In genomic region chr8:105453296-105453695, GRCm38 (mm10) we compare ENCODE assay signal across 15 mouse cellular contexts. TPM values are rescaled to one million over a fixed set of nuclear protein-coding genes. Genes with fewer than 3 reads are reported as not detected.
A peak's percentile ranks its signal among the peaks of the same experiment; 100 is the strongest.
DNase-seq lines count a peak whose midpoint lies in the region; ATAC-seq lines count a peak whose summit lies in the region.
"Had no signal": no experiment of that assay in that cellular context is flagged by ENCODE, and none has a peak within 500 bp of the region (broad histone marks: within the 10 kb centered on the region; RNA-seq: fewer than 3 reads in every experiment).

No protein-coding gene starts in this region.

- H3K27me3 ChIP-seq in liver, embryonic 12.5 days (replicated peaks) = peaks cover 28% of the 10 kb centered on the region
- no peaks in the 10 kb centered on the region; the same call in 1 of the 2 replicates for H3K27me3 ChIP-seq in kidney, embryonic 16.5 days (ENCODE audit: insufficient read depth, low read length)
- H3K27me3 ChIP-seq: limb, embryonic 15.5 days had no signal

- peak; percentile 88 for DNase-seq in heart, adult 11 months
- DNase-seq in heart, adult 8-10 months (ENCODE audit: low spot score) = no peak
- DNase-seq in liver (no peak), MN1 (ENCODE audit: low spot score) (peak; percentile 49)
- no peak for DNase-seq in spleen, postnatal 14 days (ENCODE audit: low spot score in 2 of 2)
- DNase-seq: kidney, adult 8-10 months; layer of hippocampus, postnatal 36 days; midbrain, embryonic 14.5 days had no signal

- no peaks in the 10 kb centered on the region for H3K36me3 ChIP-seq in liver, embryonic 12.5 days
- H3K36me3 ChIP-seq in kidney, embryonic 16.5 days (ENCODE audit: insufficient read depth, low read length) = no peaks in the 10 kb centered on the region
- H3K36me3 ChIP-seq: limb, embryonic 15.5 days had no signal

- no peak overlapping the region for H3K4me3 ChIP-seq in liver, embryonic 12.5 days
- H3K4me3 ChIP-seq in kidney, embryonic 16.5 days (ENCODE audit: low read length) = no peak overlapping the region
- H3K4me3 ChIP-seq: erythroblast, embryonic 14.5 days; limb, embryonic 15.5 days had no signal

- H3K9ac ChIP-seq in liver, embryonic 12.5 days = no peak overlapping the region
- H3K9ac ChIP-seq in kidney, embryonic 16.5 days (replicated peaks; ENCODE audit: low read length) = no peak overlapping the region
- H3K9ac ChIP-seq: limb, embryonic 15.5 days had no signal

- 64% methylated on average over 5 of the region's 5 CpGs for WGBS in liver, embryonic 12.5 days (ENCODE audit: insufficient replicate concordance)
- 60% methylated on average over 5 of the region's 5 CpGs for WGBS in kidney, embryonic 16.5 days

- H3K27ac ChIP-seq in liver, embryonic 12.5 days = 0 out of 2 replicates have a peak overlapping the region, but pooled peaks have one; percentile 1
- no peak overlapping the region for H3K27ac ChIP-seq in kidney, embryonic 16.5 days (ENCODE audit: low read length)
- H3K27ac ChIP-seq: limb, embryonic 15.5 days had no signal

- H3K4me1 ChIP-seq in liver, embryonic 12.5 days = peaks cover 54% of the 10 kb centered on the region
- peaks cover 5% of the 10 kb centered on the region; the same call in 1 of the 2 replicates for H3K4me1 ChIP-seq in kidney, embryonic 16.5 days (ENCODE audit: insufficient read depth, low read length)
- H3K4me1 ChIP-seq: limb, embryonic 15.5 days had no signal

- ATAC-seq in liver, embryonic 12.5 days = no peak
- peak; percentile 47; the same call in 1 of the 2 replicates for ATAC-seq in megakaryocyte-erythroid progenitor cell, adult 5-6 weeks (replicated peaks; ENCODE audit: low FRiP score, low TSS enrichment, poor library complexity, severe bottlenecking)
- ATAC-seq in kidney, embryonic 16.5 days (ENCODE audit: low FRiP score, low TSS enrichment) = no peak

- H3K4me2 ChIP-seq in liver, embryonic 12.5 days = 0 out of 2 replicates have a peak overlapping the region, but pooled peaks have one; percentile 3
- no peak overlapping the region for H3K4me2 ChIP-seq in kidney, embryonic 16.5 days (replicated peaks; ENCODE audit: low read depth, low read length)
- H3K4me2 ChIP-seq: limb, embryonic 15.5 days had no signal

- H3K9me3 ChIP-seq in liver, embryonic 12.5 days (replicated peaks) = no peaks in the 10 kb centered on the region
- no peaks in the 10 kb centered on the region for H3K9me3 ChIP-seq in kidney, embryonic 16.5 days (ENCODE audit: low read length)
- H3K9me3 ChIP-seq: limb, embryonic 15.5 days had no signal

RNA-seq across cellular contexts. Expression of gene Tppp3, which starts 18.0 kb away (rescaled TPM):
- 10 to 100 TPM; 25.8 to 42.5 (median 34.9) TPM for total RNA-seq in heart, adult 8-10 months (2022)
- polyA plus RNA-seq in liver, embryonic 12.5 days (2016; fragmentation: Nextera tagmentation; extraction: Ambion mirVana) = 1.2 and 1.4 TPM in 2 replicates
- total RNA-seq in megakaryocyte-erythroid progenitor cell, adult 5-6 weeks (2014; fragmentation: Nextera tagmentation) = 0.45 and 1.4 TPM in 2 replicates
- total RNA-seq in megakaryocyte-erythroid progenitor cell, adult 5-6 weeks (2017) = 1.3 TPM in 1 of 2 replicates, not detected in the other
- 22.2 and 24.8 TPM in 2 replicates for polyA plus RNA-seq in kidney, embryonic 16.5 days (2015; fragmentation: Nextera tagmentation; extraction: Ambion mirVana)

RNA-seq across cellular contexts. Expression of gene Lrrc36, which starts 39.9 kb away (rescaled TPM):
- total RNA-seq in heart, adult 8-10 months (2022) = under 1 TPM; 0.19 to 0.56 (median 0.45) TPM
- polyA plus RNA-seq in liver, embryonic 12.5 days (2016; fragmentation: Nextera tagmentation; extraction: Ambion mirVana) = 0.07 and 0.18 TPM in 2 replicates
- 0.61 and 1.5 TPM in 2 replicates for total RNA-seq in megakaryocyte-erythroid progenitor cell, adult 5-6 weeks (2014; fragmentation: Nextera tagmentation)
- total RNA-seq in megakaryocyte-erythroid progenitor cell, adult 5-6 weeks (2017) = 0.46 TPM in 1 of 2 replicates, not detected in the other
- 0.17 and 0.41 TPM in 2 replicates for polyA plus RNA-seq in kidney, embryonic 16.5 days (2015; fragmentation: Nextera tagmentation; extraction: Ambion mirVana)

RNA-seq across cellular contexts. Expression of gene Kctd19, which starts 40.0 kb away (rescaled TPM):
- total RNA-seq in heart, adult 8-10 months (2022) = under 1 TPM in 3 of 4 experiments, not detected in 1; 0.11 to 0.31 (median 0.28) TPM
- not detected in 2 replicates for polyA plus RNA-seq in liver, embryonic 12.5 days (2016; fragmentation: Nextera tagmentation; extraction: Ambion mirVana)
- not detected in 2 replicates for total RNA-seq in megakaryocyte-erythroid progenitor cell, adult 5-6 weeks (2014; fragmentation: Nextera tagmentation)
- not detected in 2 replicates for total RNA-seq in megakaryocyte-erythroid progenitor cell, adult 5-6 weeks (2017)
- polyA plus RNA-seq in kidney, embryonic 16.5 days (2015; fragmentation: Nextera tagmentation; extraction: Ambion mirVana) = not detected in 2 replicates
- total RNA-seq: layer of hippocampus, postnatal 36 days had no signal
- polyA plus RNA-seq: cortical plate, adult 2 months; erythroblast, embryonic 14.5 days; heart, embryonic 14.5 days; limb, embryonic 15.5 days; midbrain, embryonic 14.5 days had no signal

RNA-seq across cellular contexts. Expression of gene Zdhhc1, which starts 43.4 kb away (rescaled TPM):
- total RNA-seq in heart, adult 8-10 months (2022) = 10 to 100 TPM; 13.0 to 15.3 (median 13.5) TPM
- polyA plus RNA-seq in liver, embryonic 12.5 days (2016; fragmentation: Nextera tagmentation; extraction: Ambion mirVana) = 4.0 and 4.6 TPM in 2 replicates
- 8.4 and 12.8 TPM in 2 replicates for total RNA-seq in megakaryocyte-erythroid progenitor cell, adult 5-6 weeks (2014; fragmentation: Nextera tagmentation)
- 2.2 and 3.8 TPM in 2 replicates for total RNA-seq in megakaryocyte-erythroid progenitor cell, adult 5-6 weeks (2017)
- 49.6 and 51.1 TPM in 2 replicates for polyA plus RNA-seq in kidney, embryonic 16.5 days (2015; fragmentation: Nextera tagmentation; extraction: Ambion mirVana)

Comparison
In these comparisons a context has a peak if more than half of its experiments do, and no peak if none do; other contexts are left out.
1. DNase-seq: peak in heart, adult 11 months (single experiment) and MN1 (single experiment); none in heart, adult 8-10 months (single experiment), liver (single experiment) and spleen, postnatal 14 days (0 of 2).
2. RNA of gene Tppp3, which starts 18.0 kb away (total RNA-seq): 25.8 to 42.5 TPM in heart, adult 8-10 months; 0.45 to 1.4 TPM in megakaryocyte-erythroid progenitor cell, adult 5-6 weeks; every median in the first group is over 10 times any median in the second.